Mouse (Mus musculus): ENCODE measurements at regions not wholly inside any gene's neighbourhood (a gene's known extent, or its start where the extent isn't known, plus 50 kb on each side); places are given as distances from the start of the nearest gene placed in this dataset.

GRCm38 (mm10) chr6:101937467-101938392, 560.0 kb upstream of the Pdzrn3 start:
- Histone ChIP-seq H3K4me3 (no peak overlapping the region), H3K4me2 (replicated peaks) (no peak overlapping the region), H3K27me3 (replicated peaks) (no peaks in the 10 kb centered on the region), H3K4me1 (no peaks in the 10 kb centered on the region), H3K9ac (no peak overlapping the region), H3K27ac (no peak overlapping the region), H3K36me3 (no peaks in the 10 kb centered on the region), H3K9me3 (no peaks in the 10 kb centered on the region)
- ATAC-seq (ENCODE audit: low FRiP score, low read depth), result no peak
- 69% methylated on average over 12 of the region's 12 CpGs for WGBS

GRCm38 (mm10) chr6:101931768-101932167, 554.1 kb upstream of the Pdzrn3 start:
- Histone ChIP-seq H3K36me3 (no peaks in the 10 kb centered on the region), H3K9ac (no peak overlapping the region), H3K4me1 (no peaks in the 10 kb centered on the region), H3K4me3 (no peak overlapping the region), H3K9me3 (no peaks in the 10 kb centered on the region), H3K27me3 (replicated peaks) (no peaks in the 10 kb centered on the region), H3K27ac (no peak overlapping the region), H3K4me2 (replicated peaks) (no peak overlapping the region)
- 96% methylated on average over 5 of the region's 5 CpGs for WGBS
- ATAC-seq (ENCODE audit: low FRiP score, low read depth), result no peak

- 82% methylated on average over 4 of the region's 4 CpGs for WGBS
- Histone ChIP-seq H3K4me1 (no peaks in the 10 kb centered on the region), H3K9ac (no peak overlapping the region), H3K4me2 (replicated peaks) (no peak overlapping the region), H3K9me3 (no peaks in the 10 kb centered on the region), H3K36me3 (no peaks in the 10 kb centered on the region), H3K27ac (no peak overlapping the region), H3K27me3 (replicated peaks) (no peaks in the 10 kb centered on the region), H3K4me3 (no peak overlapping the region)
- ATAC-seq (ENCODE audit: low FRiP score, low read depth), result no peak
Observed at GRCm38 (mm10) chr6:101921686-101922085, 544.0 kb upstream of the Pdzrn3 start.

- Histone ChIP-seq H3K4me1 (no peaks in the 10 kb centered on the region), H3K4me2 (replicated peaks) (no peak overlapping the region), H3K9ac (no peak overlapping the region), H3K27me3 (replicated peaks) (no peaks in the 10 kb centered on the region), H3K27ac (no peak overlapping the region), H3K36me3 (no peaks in the 10 kb centered on the region), H3K4me3 (no peak overlapping the region), H3K9me3 (no peaks in the 10 kb centered on the region)
- no peak for ATAC-seq (ENCODE audit: low FRiP score, low read depth)
Observed at GRCm38 (mm10) chr6:101921186-101921585, 543.5 kb upstream of the Pdzrn3 start.

GRCm38 (mm10) chr6:101918914-101919313, 541.2 kb upstream of the Pdzrn3 start:
- no peaks in the 10 kb centered on the region for H3K4me1 ChIP-seq
- H3K27me3 ChIP-seq (replicated peaks), result no peaks in the 10 kb centered on the region
- H3K9ac ChIP-seq, result no peak overlapping the region
- ATAC-seq (ENCODE audit: low FRiP score, low read depth), result no peak
- H3K9me3 ChIP-seq, result no peaks in the 10 kb centered on the region
- no peaks in the 10 kb centered on the region for H3K36me3 ChIP-seq
- no peak overlapping the region for H3K4me3 ChIP-seq
- no peak overlapping the region for H3K27ac ChIP-seq
- H3K4me2 ChIP-seq (replicated peaks), result no peak overlapping the region

- H3K36me3 ChIP-seq, result no peaks in the 10 kb centered on the region
- no peaks in the 10 kb centered on the region for H3K27me3 ChIP-seq (replicated peaks)
- no peak overlapping the region for H3K27ac ChIP-seq
- no peak overlapping the region for H3K4me3 ChIP-seq
- WGBS, result 84% methylated on average over 2 of the region's 2 CpGs
- H3K4me2 ChIP-seq (replicated peaks), result no peak overlapping the region
- H3K4me1 ChIP-seq, result no peaks in the 10 kb centered on the region
- ATAC-seq (ENCODE audit: low FRiP score, low read depth), result no peak
- no peaks in the 10 kb centered on the region for H3K9me3 ChIP-seq
- H3K9ac ChIP-seq, result no peak overlapping the region
Observed at GRCm38 (mm10) chr6:101905029-101905342, 527.3 kb upstream of the Pdzrn3 start.

- H3K36me3 ChIP-seq, result no peaks in the 10 kb centered on the region
- no peaks in the 10 kb centered on the region for H3K27me3 ChIP-seq (replicated peaks)
- no peak for ATAC-seq (ENCODE audit: low FRiP score, low read depth)
- WGBS, result 79% methylated on average over 2 of the region's 2 CpGs
- no peak overlapping the region for H3K27ac ChIP-seq
- H3K4me3 ChIP-seq, result no peak overlapping the region
- H3K9ac ChIP-seq, result no peak overlapping the region
- no peak overlapping the region for H3K4me2 ChIP-seq (replicated peaks)
- H3K4me1 ChIP-seq, result no peaks in the 10 kb centered on the region
- no peaks in the 10 kb centered on the region for H3K9me3 ChIP-seq
Observed at GRCm38 (mm10) chr6:101904234-101905028, 526.7 kb upstream of the Pdzrn3 start.

- Histone ChIP-seq H3K9me3 (no peaks in the 10 kb centered on the region), H3K4me1 (no peaks in the 10 kb centered on the region), H3K27me3 (replicated peaks) (no peaks in the 10 kb centered on the region), H3K4me2 (replicated peaks) (no peak overlapping the region), H3K4me3 (no peak overlapping the region), H3K36me3 (no peaks in the 10 kb centered on the region), H3K9ac (no peak overlapping the region), H3K27ac (no peak overlapping the region)
- 79% methylated on average over 2 of the region's 2 CpGs for WGBS
- ATAC-seq (ENCODE audit: low FRiP score, low read depth), result no peak
Observed at GRCm38 (mm10) chr6:101902276-101902675, 524.6 kb upstream of the Pdzrn3 start.

- H3K27me3 ChIP-seq (replicated peaks), result no peaks in the 10 kb centered on the region
- ATAC-seq (ENCODE audit: low FRiP score, low read depth), result no peak
- no peak overlapping the region for H3K9ac ChIP-seq
- no peaks in the 10 kb centered on the region for H3K36me3 ChIP-seq
- H3K4me1 ChIP-seq, result no peaks in the 10 kb centered on the region
- no peaks in the 10 kb centered on the region for H3K9me3 ChIP-seq
- H3K27ac ChIP-seq, result no peak overlapping the region
- 78% methylated on average over 4 of the region's 4 CpGs for WGBS
- H3K4me3 ChIP-seq, result no peak overlapping the region
- H3K4me2 ChIP-seq (replicated peaks), result no peak overlapping the region
Observed at GRCm38 (mm10) chr6:101898544-101898943, 520.8 kb upstream of the Pdzrn3 start.

- H3K27ac ChIP-seq, result no peak overlapping the region
- no peaks in the 10 kb centered on the region for H3K27me3 ChIP-seq (replicated peaks)
- no peak for ATAC-seq (ENCODE audit: low FRiP score, low read depth)
- H3K36me3 ChIP-seq, result no peaks in the 10 kb centered on the region
- no peak overlapping the region for H3K9ac ChIP-seq
- H3K9me3 ChIP-seq, result no peaks in the 10 kb centered on the region
- H3K4me3 ChIP-seq, result no peak overlapping the region
- H3K4me2 ChIP-seq (replicated peaks), result no peak overlapping the region
- no peaks in the 10 kb centered on the region for H3K4me1 ChIP-seq
Observed at GRCm38 (mm10) chr6:101890655-101891054, 513.0 kb upstream of the Pdzrn3 start.

GRCm38 (mm10) chr6:101882938-101883337, 505.2 kb upstream of the Pdzrn3 start:
- Histone ChIP-seq H3K36me3 (no peaks in the 10 kb centered on the region), H3K9me3 (no peaks in the 10 kb centered on the region), H3K9ac (no peak overlapping the region), H3K27ac (no peak overlapping the region), H3K27me3 (replicated peaks) (no peaks in the 10 kb centered on the region), H3K4me3 (no peak overlapping the region), H3K4me2 (replicated peaks) (no peak overlapping the region), H3K4me1 (no peaks in the 10 kb centered on the region)
- peak; percentile 41; the same call in 1 of the 2 replicates for ATAC-seq (ENCODE audit: low FRiP score, low read depth)
- 30% methylated on average over 4 of the region's 4 CpGs for WGBS

- no peak overlapping the region for H3K4me2 ChIP-seq (replicated peaks)
- H3K9me3 ChIP-seq, result no peaks in the 10 kb centered on the region
- no peaks in the 10 kb centered on the region for H3K27me3 ChIP-seq (replicated peaks)
- WGBS, result 85% methylated on average over 1 of the region's 1 CpGs
- H3K27ac ChIP-seq, result no peak overlapping the region
- H3K36me3 ChIP-seq, result no peaks in the 10 kb centered on the region
- H3K4me1 ChIP-seq, result no peaks in the 10 kb centered on the region
- no peak overlapping the region for H3K4me3 ChIP-seq
- ATAC-seq (ENCODE audit: low FRiP score, low read depth), result no peak
- no peak overlapping the region for H3K9ac ChIP-seq
Observed at GRCm38 (mm10) chr6:101874894-101875293, 497.2 kb upstream of the Pdzrn3 start.
